Mouse (Mus musculus): ENCODE results near the gene Gm3298.
"Not testable (repeated sequence)": the region's sequence is repeated elsewhere in the genome, so short reads cannot be mapped to it uniquely, and the experiment has no call there.

Gm3298 gene

GRCm38 (mm10) chr14:5015591-5015990 is at the start of gene Gm3298:
Gene Gm3298, plus strand, starts transcription at chr14:5015891.
- DNase-seq (ENCODE audit: low read depth): not testable (repeated sequence)

DNA sequence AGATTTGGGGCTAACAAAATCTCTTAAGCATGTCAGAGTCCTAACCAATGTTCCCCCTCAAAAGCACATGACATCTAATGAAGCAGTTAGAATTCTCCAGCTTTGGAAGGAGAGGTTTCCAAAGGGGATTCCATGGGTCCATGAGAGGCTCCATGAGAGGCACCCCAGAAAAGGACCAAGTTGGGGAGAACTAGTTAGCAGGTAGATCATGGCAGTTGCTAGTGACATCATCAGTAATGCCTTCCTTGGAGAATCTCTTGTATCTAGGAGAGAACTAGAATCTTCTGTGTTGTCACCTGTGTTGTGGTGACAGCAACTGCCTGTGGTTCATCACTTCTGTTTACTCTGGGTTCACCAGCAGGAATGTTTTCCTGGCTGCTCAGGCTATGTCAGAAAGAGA is 32.1 kb upstream of the Gm3298 start, which contains the start of gene Gm8297:
Gene Gm8297 (plus strand): TSS at position 301 of the 400 bp plus-strand sequence.
- DNase-seq (ENCODE audit: low read depth): not testable (repeated sequence)

DNA sequence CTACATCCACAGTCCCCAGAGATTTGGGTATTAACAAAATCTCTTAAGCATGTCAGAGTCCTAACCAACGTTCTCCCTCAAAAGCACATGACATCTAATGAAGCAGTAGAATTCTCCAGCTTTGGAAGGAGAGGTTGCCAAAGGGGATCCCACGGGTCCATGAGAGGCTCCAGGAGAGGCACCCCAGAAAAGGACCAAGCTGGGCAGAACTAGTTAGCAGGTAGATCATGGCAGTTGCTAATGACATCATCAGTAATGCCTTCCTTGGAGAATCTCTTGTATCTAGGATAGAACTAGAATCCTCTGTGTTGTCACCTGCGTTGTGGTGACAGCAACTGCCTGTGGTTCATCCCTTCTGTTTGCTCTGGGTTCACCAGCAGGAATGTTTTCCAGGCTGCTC is 34.6 kb downstream of the Gm3298 start, which contains the start of gene 4930555G01Rik:
Gene 4930555G01Rik (plus strand): TSS at position 301 of the 400 bp plus-strand sequence.
- DNase-seq (ENCODE audit: low read depth): not testable (repeated sequence)
